Mouse (Mus musculus) hindbrain, embryonic 16.5 days (tissue): ENCODE results near the gene Lbx1. TPM values are rescaled to one million over a fixed set of nuclear protein-coding genes. Genes with fewer than 3 reads are reported as not detected.

Experiments used
- ATAC-seq: fragments of 200-750 bp; cut with Nextera tagmentation; 2 replicates; pipeline ENCODE4 v1.8.0; 2017; ENCODE audit warnings: moderate TSS enrichment, moderate library complexity
- H3K27ac ChIP-seq: fragments of 300-500 bp; sonication (generic); 2 replicates; pipeline ENCODE4 v1.5.1; 2014; ENCODE audit warnings: low read depth, mild to moderate bottlenecking, control low read depth, low read length, moderate library complexity
- H3K27me3 ChIP-seq: fragments of 300-500 bp; sonication (generic); replicated peaks from 2 replicates; pipeline ENCODE4 v1.6.1; 2014; ENCODE audit warnings: low read length; ENCODE audit not compliant: control insufficient read depth, insufficient read depth
- H3K36me3 ChIP-seq: fragments of 300-500 bp; sonication (generic); 2 replicates; pipeline ENCODE4 v1.6.1; 2014; ENCODE audit warnings: mild to moderate bottlenecking, low read length, moderate library complexity, mixed read lengths; ENCODE audit not compliant: control insufficient read depth, insufficient read depth
- H3K4me1 ChIP-seq: fragments of 300-500 bp; sonication (generic); 2 replicates; pipeline ENCODE4 v1.6.1; 2014; ENCODE audit warnings: low read depth, low read length; ENCODE audit not compliant: control insufficient read depth, insufficient read depth
- H3K4me2 ChIP-seq: fragments of 300-500 bp; sonication (generic); 2 replicates; pipeline ENCODE4 v1.6.1; 2014; ENCODE audit warnings: mild to moderate bottlenecking, low read length, control low read depth, moderate library complexity
- H3K4me3 ChIP-seq: fragments of 300-500 bp; sonication (generic); 2 replicates; pipeline ENCODE4 v1.5.1; 2014; ENCODE audit warnings: mild to moderate bottlenecking, low read length, control low read depth, moderate library complexity
- H3K9ac ChIP-seq: fragments of 300-500 bp; sonication (generic); 2 replicates; pipeline ENCODE4 v1.6.1; 2014; ENCODE audit warnings: low read depth, mild to moderate bottlenecking, control low read depth, low read length, moderate library complexity
- H3K9me3 ChIP-seq: fragments of 300-500 bp; sonication (generic); 2 replicates; pipeline ENCODE4 v1.6.1; 2014; ENCODE audit warnings: mild to moderate bottlenecking, low read length, moderate library complexity; ENCODE audit not compliant: control insufficient read depth
- WGBS: fragments of 180-500 bp; shearing (Covaris S2); extraction: QIAGEN DNeasy Blood & Tissue Kit; methylation state at CpG from one replicate; pipeline ENCODE4 v1.1.7; 2014; 5-methylcytosine and 5-hydroxymethylcytosine counted together
- polyA plus RNA-seq: library from polyadenylated mRNA; unstranded; fragments of >200 nt; fragmentation: Nextera tagmentation; extraction: Ambion mirVana; gene quantifications from 2 replicates; pipeline ENCODE4 v1.2.1, GENCODE M21; 2015

The Lbx1 gene
- polyA plus RNA-seq, 1 experiment from 2014 or later: 7.3 TPM

GRCm38 (mm10) chr19:45243918-45244700, 8.5 kb upstream of the Lbx1 start:
- no peak for ATAC-seq
- peaks cover 2% of the 10 kb centered on the region; the same call in 1 of the 2 replicates for H3K4me1 ChIP-seq
- no peak overlapping the region for H3K27ac ChIP-seq
- no peak overlapping the region for H3K9ac ChIP-seq
- no peak overlapping the region for H3K4me3 ChIP-seq
- H3K9me3 ChIP-seq: no peaks in the 10 kb centered on the region
- H3K27me3 ChIP-seq: peaks cover 42% of the 10 kb centered on the region
- H3K4me2 ChIP-seq: no peak overlapping the region
- 2% methylated on average over 29 of the region's 29 CpGs for WGBS
- no peaks in the 10 kb centered on the region for H3K36me3 ChIP-seq

GRCm38 (mm10) chr19:45243264-45243602, 7.6 kb upstream of the Lbx1 start:
- no peak overlapping the region for H3K4me3 ChIP-seq
- H3K27me3 ChIP-seq: peaks cover 47% of the 10 kb centered on the region
- H3K9ac ChIP-seq: no peak overlapping the region
- no peak overlapping the region for H3K27ac ChIP-seq
- peaks cover 2% of the 10 kb centered on the region; the same call in 1 of the 2 replicates for H3K4me1 ChIP-seq
- H3K9me3 ChIP-seq: no peaks in the 10 kb centered on the region
- 8% methylated on average over 5 of the region's 5 CpGs for WGBS
- no peak for ATAC-seq
- no peaks in the 10 kb centered on the region for H3K36me3 ChIP-seq
- no peak overlapping the region for H3K4me2 ChIP-seq

GRCm38 (mm10) chr19:45242348-45243263, 7.0 kb upstream of the Lbx1 start:
- Histone ChIP-seq H3K4me3 (no peak overlapping the region), H3K27me3 (peaks cover 52% of the 10 kb centered on the region), H3K9ac (no peak overlapping the region), H3K36me3 (no peaks in the 10 kb centered on the region), H3K4me1 (peaks cover 2% of the 10 kb centered on the region; the same call in 1 of the 2 replicates), H3K4me2 (peak overlapping the region; percentile 30), H3K9me3 (no peaks in the 10 kb centered on the region), H3K27ac (no peak overlapping the region)
- no peak for ATAC-seq
- 3% methylated on average over 23 of the region's 23 CpGs for WGBS

- 3% methylated on average over 4 of the region's 4 CpGs for WGBS
Observed at GRCm38 (mm10) chr19:45242017-45242347, 6.4 kb upstream of the Lbx1 start.

GRCm38 (mm10) chr19:45240026-45240425, 4.4 kb upstream of the Lbx1 start:
- Histone ChIP-seq H3K27ac (no peak overlapping the region), H3K9ac (no peak overlapping the region), H3K4me3 (no peak overlapping the region), H3K9me3 (no peaks in the 10 kb centered on the region), H3K4me1 (peaks cover 9% of the 10 kb centered on the region), H3K36me3 (no peaks in the 10 kb centered on the region), H3K27me3 (peaks cover 51% of the 10 kb centered on the region), H3K4me2 (no peak overlapping the region)
- ATAC-seq: no peak
- WGBS: 17% methylated on average over 2 of the region's 2 CpGs

More at GRCm38 (mm10) chr19:45242017-45242347, 6.4 kb upstream of the Lbx1 start:
- Histone ChIP-seq H3K9me3 (no peaks in the 10 kb centered on the region), H3K4me3 (no peak overlapping the region), H3K27me3 (peaks cover 55% of the 10 kb centered on the region), H3K4me2 (no peak overlapping the region), H3K27ac (no peak overlapping the region), H3K9ac (no peak overlapping the region), H3K36me3 (no peaks in the 10 kb centered on the region), H3K4me1 (peaks cover 2% of the 10 kb centered on the region; the same call in 1 of the 2 replicates)
- no peak for ATAC-seq

GRCm38 (mm10) chr19:45239191-45239590, 3.6 kb upstream of the Lbx1 start:
- WGBS: 27% methylated on average over 1 of the region's 1 CpGs
- no peak for ATAC-seq
- peaks cover 6% of the 10 kb centered on the region for H3K4me1 ChIP-seq
- H3K9me3 ChIP-seq: no peaks in the 10 kb centered on the region
- no peaks in the 10 kb centered on the region for H3K36me3 ChIP-seq
- no peak overlapping the region for H3K4me3 ChIP-seq
- peaks cover 48% of the 10 kb centered on the region for H3K27me3 ChIP-seq
- H3K9ac ChIP-seq: no peak overlapping the region
- H3K4me2 ChIP-seq: no peak overlapping the region
- no peak overlapping the region for H3K27ac ChIP-seq

- 14% methylated on average over 3 of the region's 3 CpGs for WGBS
- peaks cover 6% of the 10 kb centered on the region for H3K4me1 ChIP-seq
- H3K9me3 ChIP-seq: no peaks in the 10 kb centered on the region
- ATAC-seq: no peak
- peak overlapping the region; percentile 45; the same call in 1 of the 2 replicates for H3K27ac ChIP-seq
- H3K9ac ChIP-seq: peak overlapping the region; percentile 52; the same call in 1 of the 2 replicates
- H3K27me3 ChIP-seq: peaks cover 49% of the 10 kb centered on the region
- peak overlapping the region; percentile 48 for H3K4me3 ChIP-seq
- H3K4me2 ChIP-seq: peak overlapping the region; percentile 53
- no peaks in the 10 kb centered on the region for H3K36me3 ChIP-seq
Observed at GRCm38 (mm10) chr19:45237665-45238209, 2.1 kb upstream of the Lbx1 start.

GRCm38 (mm10) chr19:45237099-45237498, 1.5 kb upstream of the Lbx1 start:
- no peaks in the 10 kb centered on the region for H3K36me3 ChIP-seq
- peak overlapping the region; percentile 48 for H3K4me3 ChIP-seq
- H3K9me3 ChIP-seq: no peaks in the 10 kb centered on the region
- H3K27ac ChIP-seq: peak overlapping the region; percentile 45
- peak overlapping the region; percentile 53 for H3K4me2 ChIP-seq
- H3K9ac ChIP-seq: peak overlapping the region; percentile 52
- WGBS: 4% methylated on average over 8 of the region's 8 CpGs
- peaks cover 46% of the 10 kb centered on the region for H3K27me3 ChIP-seq
- ATAC-seq: no peak
- H3K4me1 ChIP-seq: peaks cover 6% of the 10 kb centered on the region
